Mouse (Mus musculus): ENCODE results near the gene Itm2b.

Gene Itm2b

GRCm38 (mm10) chr14:73395750-73396149 is 10.7 kb upstream of the Itm2b start:
- DNase-seq (ENCODE audit: low spot score in 2 of 2) = no peak

DNA sequence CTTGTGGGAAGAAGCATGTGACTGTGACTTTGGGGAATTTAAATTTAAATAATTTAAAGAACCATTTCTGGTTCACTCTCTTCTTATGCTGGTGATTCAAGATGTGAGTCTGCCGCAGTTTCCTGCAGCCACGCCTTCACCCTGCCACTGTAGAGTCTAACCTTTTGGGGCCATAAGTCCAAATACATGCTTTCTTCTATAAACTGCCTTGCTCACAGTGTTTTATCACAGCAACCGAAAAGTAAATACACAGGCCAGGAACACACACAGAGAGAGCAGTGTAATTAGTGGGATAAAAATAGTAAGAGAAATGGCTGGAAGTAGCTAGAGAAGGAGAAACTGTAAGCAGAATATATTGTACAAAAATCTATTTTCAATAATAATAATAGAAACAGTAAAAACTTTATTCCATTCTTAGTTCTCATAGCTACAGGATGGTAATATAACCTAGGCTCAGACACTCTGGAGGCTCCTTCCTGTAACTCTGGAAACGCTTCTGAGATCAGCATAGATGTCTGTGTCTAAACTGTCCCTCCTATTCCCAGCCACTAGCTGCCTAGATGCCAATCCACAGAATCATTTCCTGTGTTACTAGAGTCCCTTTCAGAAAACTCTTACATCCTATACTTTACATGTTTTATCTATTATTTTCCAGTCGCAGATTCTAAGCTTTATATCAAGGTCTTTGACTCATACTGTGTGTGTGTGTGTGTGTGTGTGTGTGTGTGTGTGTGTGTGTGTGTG is 9.3 kb upstream of the Itm2b start:
- no peak for DNase-seq (ENCODE audit: low spot score in 2 of 2)

DNA sequence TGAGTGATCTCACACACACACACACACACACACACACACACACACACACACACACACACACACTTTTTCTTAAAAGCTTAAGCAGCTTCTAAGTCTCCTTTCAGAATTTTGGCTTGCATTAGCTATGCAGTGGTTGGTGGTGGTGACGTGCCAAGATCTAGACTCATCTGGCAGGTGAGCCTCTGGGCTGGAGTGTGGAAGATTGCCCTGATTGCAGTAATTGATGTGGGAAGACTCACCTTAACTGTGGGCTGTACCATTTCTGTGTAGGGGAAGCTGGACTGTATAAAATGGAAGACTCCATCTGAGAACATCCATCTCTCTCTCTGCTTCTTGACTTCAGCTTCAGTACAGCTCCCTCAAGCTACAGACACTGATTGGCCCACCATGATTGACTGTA is 6.4 kb upstream of the Itm2b start:
- DNase-seq (ENCODE audit: low spot score in 2 of 2) = no peak

GRCm38 (mm10) chr14:73390196-73390595 is 5.1 kb upstream of the Itm2b start:
- no peak for DNase-seq (ENCODE audit: low spot score in 2 of 2)

DNA sequence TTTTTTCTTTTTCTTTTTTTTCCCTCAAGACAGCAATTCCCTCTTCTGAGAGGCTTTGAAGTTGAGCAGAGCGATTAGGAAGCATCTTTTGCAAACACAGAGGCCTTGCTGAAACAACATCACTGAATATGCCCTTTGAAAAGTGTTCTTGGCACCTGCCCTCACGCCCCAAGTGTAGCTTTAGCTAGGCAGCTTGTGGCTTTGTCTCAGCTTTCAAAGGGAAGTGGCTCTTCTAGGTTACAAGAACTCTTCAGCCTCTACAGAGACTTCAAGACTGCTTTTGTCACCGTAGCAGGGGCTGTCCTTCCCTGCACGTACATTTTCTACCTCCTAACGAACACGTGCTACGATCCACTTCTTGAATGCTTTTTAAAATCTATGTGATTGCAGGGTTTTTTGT is 4.0 kb upstream of the Itm2b start:
- DNase-seq (ENCODE audit: low spot score in 2 of 2) = peak; percentile 32 to 43

- DNase-seq (ENCODE audit: low spot score in 2 of 2) = no peak
These were observed 3.5 kb upstream of the Itm2b start for GRCm38 (mm10) chr14:73388546-73388945.

- no peak for DNase-seq (ENCODE audit: low spot score in 2 of 2)
These were observed 1.4 kb upstream of the Itm2b start for GRCm38 (mm10) chr14:73386493-73386892.

DNA sequence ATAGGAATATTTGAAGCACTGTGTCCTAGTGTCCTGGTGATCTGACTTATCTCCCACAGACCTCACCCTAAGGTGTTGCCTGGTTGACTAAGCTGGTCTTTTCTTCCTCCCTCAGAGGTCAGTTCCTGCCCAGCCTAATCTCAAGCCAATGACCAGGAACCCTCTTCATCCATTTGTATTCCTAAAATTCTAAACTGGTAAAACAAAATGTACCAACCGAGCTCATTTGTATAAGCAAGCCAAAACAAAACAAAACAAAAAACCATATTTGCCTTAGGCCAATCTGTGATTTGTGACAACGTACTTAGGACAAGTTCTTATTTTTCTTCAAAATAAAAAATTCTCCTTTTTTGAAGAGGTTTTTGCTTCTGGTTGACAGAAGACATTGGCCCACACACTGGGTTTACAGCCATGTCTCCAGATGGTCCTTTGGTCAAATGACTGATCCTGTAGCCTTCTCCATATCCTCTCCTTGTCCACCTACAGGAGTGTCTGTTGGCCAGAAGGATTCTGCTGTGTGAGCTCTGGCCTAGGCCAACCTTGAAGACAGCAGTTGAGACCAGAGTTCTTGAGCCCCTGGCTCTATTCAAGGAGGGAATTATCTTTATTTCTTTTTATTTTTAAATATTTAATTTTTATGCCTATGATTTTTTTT is 758 bp upstream of the Itm2b start:
- no peak for DNase-seq (ENCODE audit: low spot score in 2 of 2)

DNA sequence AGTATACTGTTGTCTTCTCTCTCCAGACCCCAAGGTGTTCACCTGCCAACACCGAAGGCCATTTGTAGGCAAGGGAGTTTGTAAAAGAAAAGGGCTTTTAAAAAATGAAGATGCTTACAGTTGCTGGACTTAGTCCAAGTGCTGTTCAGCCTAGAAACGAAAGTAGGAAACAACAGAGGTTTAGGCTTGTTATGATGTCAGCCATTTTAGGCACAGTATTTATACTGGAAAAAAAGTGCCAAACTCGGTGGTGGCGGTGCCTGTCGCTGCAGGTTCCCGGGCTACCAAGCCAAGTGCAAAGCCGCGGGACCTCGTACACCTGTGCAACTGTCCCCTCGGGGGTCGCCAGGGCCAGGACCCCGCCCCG is 560 bp downstream of the Itm2b start:
- DNase-seq (ENCODE audit: low spot score in 2 of 2) = peak; percentile 38 to 46

GRCm38 (mm10) chr14:73383746-73384145 is 1.3 kb downstream of the Itm2b start:
- DNase-seq (ENCODE audit: low spot score in 2 of 2) = no peak

DNA sequence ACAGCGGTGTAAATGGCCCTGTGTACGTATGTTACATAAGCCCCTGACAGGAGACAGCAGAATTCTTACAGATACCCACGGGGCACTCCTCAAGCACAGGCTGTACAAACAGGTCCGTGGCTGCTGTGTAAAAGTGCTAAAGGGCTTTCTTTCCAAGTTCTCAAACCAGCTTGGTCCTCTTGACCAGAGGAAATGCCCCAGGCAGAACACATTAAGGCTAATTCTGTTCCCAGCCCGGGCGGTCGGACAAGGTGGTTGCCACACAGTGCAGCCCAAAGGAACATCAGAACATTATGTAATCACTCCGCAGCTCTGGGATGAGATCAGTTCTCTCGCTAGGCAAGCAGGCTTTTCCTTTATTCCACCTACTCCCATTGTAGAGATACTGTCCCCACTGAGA is 2.4 kb downstream of the Itm2b start:
- DNase-seq (ENCODE audit: low spot score in 2 of 2) = no peak

GRCm38 (mm10) chr14:73381559-73381958 is 3.5 kb downstream of the Itm2b start:
- DNase-seq (ENCODE audit: low spot score in 2 of 2) = no peak

DNA sequence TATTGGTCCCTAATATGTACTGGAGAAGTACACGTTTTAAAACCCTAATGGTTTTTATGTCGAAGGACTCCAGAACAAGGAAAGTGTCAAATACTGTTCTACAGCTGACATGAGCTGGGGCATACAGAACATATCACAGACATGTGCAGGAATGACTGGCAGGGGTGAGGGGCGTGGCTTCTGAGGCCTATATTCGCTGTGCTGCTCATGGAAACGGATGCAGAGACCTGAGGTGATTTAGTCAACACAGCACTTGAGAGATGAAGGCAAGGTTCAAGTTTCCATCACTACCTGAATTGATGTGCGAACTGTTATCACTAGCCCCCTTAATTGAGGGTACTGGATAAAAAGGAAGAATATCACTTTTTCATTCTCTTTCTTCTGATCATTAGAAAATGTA is 7.3 kb downstream of the Itm2b start:
- DNase-seq (ENCODE audit: low spot score in 2 of 2) = no peak

- DNase-seq (ENCODE audit: low spot score in 2 of 2) = no peak
These were observed 8.2 kb downstream of the Itm2b start for GRCm38 (mm10) chr14:73376920-73377319.

- DNase-seq (ENCODE audit: low spot score in 2 of 2) = no peak
These were observed 9.2 kb downstream of the Itm2b start for GRCm38 (mm10) chr14:73375903-73376302.

DNA sequence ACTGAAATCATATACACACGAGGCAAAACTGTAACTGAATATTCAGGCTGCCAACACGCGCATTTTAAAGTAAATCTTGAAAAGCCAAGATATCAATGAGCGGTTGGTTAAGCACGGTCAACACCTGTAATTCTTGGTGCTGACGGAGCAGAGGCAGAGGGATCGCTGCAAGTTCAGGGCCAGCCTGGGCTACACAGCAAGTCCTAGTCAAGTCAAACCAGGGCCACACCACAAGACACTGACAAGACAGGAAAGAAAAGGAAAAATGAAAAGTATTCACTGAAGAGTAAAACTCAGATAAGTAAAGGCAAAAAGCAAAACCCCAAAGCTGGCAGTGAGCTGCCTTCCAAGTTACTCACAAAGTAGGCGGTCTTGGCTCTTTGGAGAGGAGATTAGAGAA is 9.6 kb downstream of the Itm2b start:
- no peak for DNase-seq (ENCODE audit: low spot score in 2 of 2)

GRCm38 (mm10) chr14:73374315-73374890 is 10.7 kb downstream of the Itm2b start:
- no peak for DNase-seq (ENCODE audit: low spot score in 2 of 2)

DNA sequence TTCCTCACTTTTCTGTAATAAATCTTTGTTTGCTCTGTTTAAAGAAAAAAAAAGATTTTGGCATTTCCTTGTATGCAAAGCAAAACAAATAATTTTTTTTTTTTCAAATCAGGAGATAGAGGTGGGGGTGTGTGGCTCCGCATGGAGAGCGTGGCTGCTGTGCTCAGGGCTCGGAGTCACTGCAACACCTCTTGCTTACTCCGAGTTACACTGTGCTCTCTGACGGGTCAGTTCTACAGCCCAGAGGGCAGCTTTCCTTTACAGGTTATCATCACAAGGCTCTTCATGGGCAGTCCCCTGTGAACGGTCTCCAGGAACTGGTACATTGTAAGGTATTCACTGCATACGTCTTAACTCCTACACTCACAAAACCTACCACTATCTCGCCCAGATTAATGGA is 11.5 kb downstream of the Itm2b start:
- no peak for DNase-seq (ENCODE audit: low spot score in 2 of 2)

DNA sequence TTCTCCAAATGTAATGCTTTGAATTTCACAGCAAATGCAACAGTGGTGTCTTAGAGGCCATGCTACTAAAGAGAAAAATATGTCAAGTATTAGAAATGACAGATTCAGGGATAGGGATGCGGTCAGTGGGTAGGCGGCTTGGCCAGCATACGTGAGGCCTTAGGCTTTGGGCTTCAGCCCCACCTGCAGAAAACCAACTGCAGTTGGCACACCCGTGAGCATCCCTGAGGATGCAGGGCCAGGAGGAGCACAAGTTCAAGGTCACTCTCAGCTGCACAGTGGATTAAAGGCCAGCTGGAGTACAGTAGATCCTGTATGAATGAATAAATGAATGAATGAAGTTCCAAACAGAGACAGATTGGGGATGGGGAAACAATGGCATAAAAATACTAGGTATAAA is 12.1 kb downstream of the Itm2b start:
- DNase-seq (ENCODE audit: low spot score in 2 of 2) = no peak

DNA sequence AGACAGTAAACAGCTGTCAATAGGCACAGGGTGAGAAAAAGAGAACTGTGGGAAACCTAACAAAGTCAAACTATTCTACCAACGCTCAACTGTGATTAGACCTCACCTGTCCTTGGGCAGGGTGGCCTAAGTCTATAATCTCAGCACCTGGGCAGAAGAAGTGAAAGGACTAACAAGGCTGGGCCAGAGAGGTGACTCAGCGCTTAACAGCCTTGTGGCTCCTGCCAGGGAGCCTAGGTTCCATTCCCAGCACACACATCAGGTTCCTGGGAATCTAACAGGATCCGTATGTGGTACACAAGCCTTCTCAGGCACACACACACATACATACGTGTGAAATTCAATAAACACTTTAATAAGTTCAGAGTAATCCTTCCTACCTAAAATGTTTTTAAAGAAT is 13.5 kb downstream of the Itm2b start:
- DNase-seq (ENCODE audit: low spot score in 2 of 2) = no peak

- DNase-seq (ENCODE audit: low spot score in 2 of 2) = no peak
These were observed 14.3 kb downstream of the Itm2b start for GRCm38 (mm10) chr14:73370695-73371372.

- DNase-seq (ENCODE audit: low spot score in 2 of 2) = no peak
These were observed 14.9 kb downstream of the Itm2b start for GRCm38 (mm10) chr14:73370078-73370670.

All from spleen, postnatal 36 days (tissue).